Mouse (Mus musculus): Measurements from ENCODE around the gene Cep55. TPM values are rescaled to one million over a fixed set of nuclear protein-coding genes. Genes with fewer than 3 reads are reported as not detected.
A peak's percentile ranks its signal among the peaks of the same experiment; 100 is the strongest.

Gene Cep55
- 25.5 and 26.6 TPM in 2 replicates for polyA plus RNA-seq (2015; fragmentation: Nextera tagmentation; extraction: Ambion mirVana)

DNA sequence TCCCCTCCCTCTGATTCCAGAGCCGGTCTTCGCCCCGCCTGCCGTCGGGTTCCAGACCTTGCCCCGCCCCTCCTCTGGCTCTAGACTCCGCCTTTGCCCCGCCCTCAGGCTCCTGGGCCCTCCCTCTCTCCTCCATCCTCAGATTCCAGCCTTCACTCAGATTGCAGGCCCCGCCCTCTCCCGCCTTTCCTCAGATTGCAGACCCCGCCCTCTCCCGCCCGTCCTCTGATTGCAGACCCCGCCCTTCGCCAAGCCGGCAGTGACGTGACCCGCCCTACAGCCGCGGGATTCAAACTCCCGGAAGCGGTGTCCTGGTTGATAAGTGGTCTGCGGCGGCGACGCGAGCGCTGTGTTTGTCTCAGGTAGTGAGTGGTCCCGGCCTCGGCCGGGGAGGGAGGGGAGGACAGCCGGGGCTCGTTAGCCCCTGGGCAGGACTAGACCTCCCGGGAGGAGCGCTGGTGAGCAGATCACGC, at the start of gene Cep55:
Gene Cep55, plus strand, starts transcription at position 292 of the 473 bp plus-strand sequence.
- under 1% methylated on average over 35 of the region's 36 CpGs for WGBS
- Histone ChIP-seq H3K27me3 (replicated peaks) (no peaks in the 10 kb centered on the region; the same call in 1 of the 2 replicates), H3K9me3 (no peaks in the 10 kb centered on the region), H3K27ac (replicated peaks) (peak within 1 kb of the TSS; percentile 78), H3K4me2 (peak within 1 kb of the TSS; percentile 85), H3K4me3 (peak within 1 kb of the TSS; percentile 89), H3K9ac (peak within 1 kb of the TSS; percentile 89), H3K4me1 (peaks cover 26% of the 10 kb centered on the region), H3K36me3 (peaks cover 26% of the 10 kb centered on the region)
- ATAC-seq (ENCODE audit: extremely low read depth, insufficient number of reproducible peaks, low FRiP score, low TSS enrichment) = peak; percentile 93

DNA sequence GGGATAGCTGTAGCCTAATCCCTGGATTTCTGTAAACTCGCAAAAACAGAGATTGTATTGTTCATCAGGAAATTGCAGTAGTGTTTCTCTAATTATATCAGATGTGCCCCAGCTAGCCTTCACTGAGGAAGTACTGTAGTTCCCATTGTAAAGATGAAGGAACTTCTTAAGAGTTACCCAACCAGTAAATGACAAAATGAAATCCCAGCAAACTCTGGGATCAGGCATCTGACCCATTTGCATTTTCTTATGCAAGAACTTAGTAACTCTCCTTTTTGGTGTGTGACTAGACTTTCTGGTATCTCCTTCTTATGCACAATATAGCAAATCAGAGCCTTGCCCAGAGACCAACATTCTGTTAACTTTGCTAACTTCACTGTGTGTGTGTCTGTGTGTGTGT, 43.4 kb upstream of the Cep55 start:
- Histone ChIP-seq H3K27ac (replicated peaks) (no peak overlapping the region), H3K4me2 (no peak overlapping the region), H3K27me3 (replicated peaks) (no peaks in the 10 kb centered on the region), H3K4me1 (peaks cover 9% of the 10 kb centered on the region), H3K36me3 (no peaks in the 10 kb centered on the region), H3K9me3 (no peaks in the 10 kb centered on the region), H3K4me3 (no peak overlapping the region), H3K9ac (no peak overlapping the region)
- 62% methylated on average over 1 of the region's 1 CpGs for WGBS
- ATAC-seq (ENCODE audit: extremely low read depth, insufficient number of reproducible peaks, low FRiP score, low TSS enrichment) = no peak

- no peak overlapping the region for H3K27ac ChIP-seq (replicated peaks)
- ATAC-seq (ENCODE audit: extremely low read depth, insufficient number of reproducible peaks, low FRiP score, low TSS enrichment) = no peak
- 59% methylated on average over 5 of the region's 5 CpGs for WGBS
Observed at GRCm38 (mm10) chr19:38014443-38014842, 40.4 kb upstream of the Cep55 start.

DNA sequence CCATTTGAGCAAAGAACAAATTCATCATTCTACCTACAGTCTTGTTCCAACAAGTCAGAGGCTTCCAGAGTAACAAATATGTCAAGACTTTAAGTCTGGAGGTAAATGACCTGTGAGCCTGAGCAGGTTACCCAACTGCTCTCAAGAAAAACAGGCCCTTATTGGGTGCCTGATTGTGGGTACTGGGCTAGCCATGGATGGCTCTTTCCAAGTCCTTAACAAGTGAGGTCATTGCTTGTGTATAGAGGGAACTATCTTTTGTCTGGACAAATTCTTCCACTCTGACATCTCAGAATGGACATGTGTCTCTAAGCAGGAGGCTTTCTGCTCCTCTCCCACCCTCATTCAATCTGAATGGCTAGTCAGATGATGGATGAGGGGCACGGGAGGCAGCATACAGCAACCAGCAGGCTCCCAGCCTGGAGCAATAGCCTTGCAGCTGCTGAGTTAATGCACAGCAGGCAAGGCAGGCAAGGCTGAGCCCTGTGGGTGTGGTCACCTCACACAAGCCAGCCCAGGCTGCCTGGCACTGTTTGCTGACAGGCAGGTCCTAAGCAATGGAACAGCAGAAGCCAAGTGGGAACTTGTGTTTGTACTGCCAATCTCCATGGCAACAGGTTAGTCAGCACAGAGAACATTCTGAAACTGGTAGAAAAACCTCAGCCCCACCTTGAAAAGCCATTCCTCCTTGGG, 39.5 kb upstream of the Cep55 start:
- no peak overlapping the region for H3K4me3 ChIP-seq
- no peak overlapping the region for H3K4me2 ChIP-seq
- WGBS = 13% methylated on average over 1 of the region's 1 CpGs
- ATAC-seq (ENCODE audit: extremely low read depth, insufficient number of reproducible peaks, low FRiP score, low TSS enrichment) = no peak
- H3K36me3 ChIP-seq = no peaks in the 10 kb centered on the region
- no peaks in the 10 kb centered on the region for H3K9me3 ChIP-seq
- H3K4me1 ChIP-seq = peaks cover 9% of the 10 kb centered on the region
- H3K27me3 ChIP-seq (replicated peaks) = no peaks in the 10 kb centered on the region
- H3K27ac ChIP-seq (replicated peaks) = peak overlapping the region; percentile 36
- no peak overlapping the region for H3K9ac ChIP-seq

More at GRCm38 (mm10) chr19:38014443-38014842, 40.4 kb upstream of the Cep55 start:
- Histone ChIP-seq H3K9me3 (no peaks in the 10 kb centered on the region), H3K36me3 (no peaks in the 10 kb centered on the region), H3K27me3 (replicated peaks) (no peaks in the 10 kb centered on the region), H3K4me1 (peaks cover 9% of the 10 kb centered on the region), H3K4me2 (no peak overlapping the region), H3K4me3 (no peak overlapping the region), H3K9ac (no peak overlapping the region)

DNA sequence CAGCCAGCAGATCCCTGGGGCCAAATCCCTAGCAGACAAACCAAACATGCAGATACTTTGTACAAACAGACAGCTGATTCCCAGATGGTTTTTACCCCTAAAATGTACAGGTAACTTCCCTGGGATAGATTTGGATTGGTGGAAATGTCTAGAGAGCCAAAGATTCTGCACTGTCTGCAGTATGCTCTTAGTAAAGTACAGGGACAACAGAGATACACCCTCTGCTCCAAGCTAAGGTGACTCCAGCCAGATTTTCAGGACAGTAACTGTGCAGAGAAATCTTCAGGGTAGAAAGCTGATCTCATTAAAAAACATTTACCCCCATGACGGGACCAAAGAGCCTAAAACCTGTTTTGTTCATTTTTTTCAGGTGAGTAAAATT, 38.9 kb upstream of the Cep55 start:
- no peaks in the 10 kb centered on the region for H3K36me3 ChIP-seq
- H3K4me2 ChIP-seq = no peak overlapping the region
- no peaks in the 10 kb centered on the region for H3K9me3 ChIP-seq
- WGBS = 60% methylated on average over 1 of the region's 1 CpGs
- no peak overlapping the region for H3K4me3 ChIP-seq
- no peak for ATAC-seq (ENCODE audit: extremely low read depth, insufficient number of reproducible peaks, low FRiP score, low TSS enrichment)
- peaks cover 9% of the 10 kb centered on the region for H3K4me1 ChIP-seq
- no peak overlapping the region for H3K9ac ChIP-seq
- no peaks in the 10 kb centered on the region for H3K27me3 ChIP-seq (replicated peaks)
- H3K27ac ChIP-seq (replicated peaks) = peak overlapping the region; percentile 36

DNA sequence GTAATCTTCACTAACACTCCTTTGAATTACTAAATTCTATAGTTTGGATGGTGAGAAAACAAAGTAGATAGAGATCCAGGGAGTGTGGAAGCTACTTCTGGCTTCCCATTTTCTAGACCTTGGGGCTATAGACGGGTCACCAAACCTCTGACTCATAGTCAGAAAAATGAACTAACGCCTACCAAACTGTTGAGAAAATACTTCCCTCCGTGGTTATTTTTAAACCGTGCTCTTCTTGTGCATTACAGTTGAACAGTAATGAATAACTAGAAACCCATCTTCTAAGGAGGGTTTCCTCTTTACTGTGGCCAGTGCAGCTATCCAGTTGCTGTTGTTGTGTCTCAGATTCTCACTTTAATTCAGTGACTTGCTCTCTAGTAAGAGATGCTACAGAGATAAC, 32.1 kb upstream of the Cep55 start:
- Histone ChIP-seq H3K27ac (replicated peaks) (0 out of 2 replicates have a peak overlapping the region, but pooled peaks have one; percentile 5), H3K36me3 (no peaks in the 10 kb centered on the region), H3K27me3 (replicated peaks) (no peaks in the 10 kb centered on the region), H3K4me1 (peaks cover 34% of the 10 kb centered on the region), H3K9me3 (no peaks in the 10 kb centered on the region), H3K4me3 (no peak overlapping the region), H3K9ac (no peak overlapping the region), H3K4me2 (no peak overlapping the region)
- no peak for ATAC-seq (ENCODE audit: extremely low read depth, insufficient number of reproducible peaks, low FRiP score, low TSS enrichment)
- WGBS = 44% methylated on average over 4 of the region's 4 CpGs

DNA sequence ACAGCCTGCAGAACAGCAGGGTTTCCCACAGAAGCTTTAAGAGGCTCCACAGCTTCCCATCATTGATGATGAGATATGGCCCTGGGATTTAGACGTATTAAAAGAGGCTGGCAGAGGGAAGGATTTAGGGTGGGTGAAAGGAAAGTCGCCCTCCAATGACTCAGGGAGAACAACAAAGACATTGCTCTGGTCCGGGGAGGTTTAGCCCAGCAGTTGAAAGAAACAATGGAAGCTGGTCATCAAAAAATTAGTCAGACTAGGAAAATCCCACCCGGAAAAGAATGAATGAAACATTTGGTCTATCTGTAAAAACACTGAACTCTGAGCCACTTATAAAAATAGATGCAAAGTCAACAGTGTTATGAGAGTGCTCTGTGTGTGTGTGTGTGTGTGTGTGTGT, 31.2 kb upstream of the Cep55 start:
- H3K4me1 ChIP-seq = peaks cover 43% of the 10 kb centered on the region
- no peak for ATAC-seq (ENCODE audit: extremely low read depth, insufficient number of reproducible peaks, low FRiP score, low TSS enrichment)
- H3K4me2 ChIP-seq = no peak overlapping the region
- no peaks in the 10 kb centered on the region for H3K27me3 ChIP-seq (replicated peaks)
- 0 out of 2 replicates have a peak overlapping the region, but pooled peaks have one; percentile 5 for H3K27ac ChIP-seq (replicated peaks)
- H3K4me3 ChIP-seq = no peak overlapping the region
- no peaks in the 10 kb centered on the region for H3K9me3 ChIP-seq
- H3K9ac ChIP-seq = no peak overlapping the region
- 67% methylated on average over 4 of the region's 4 CpGs for WGBS
- H3K36me3 ChIP-seq = no peaks in the 10 kb centered on the region

DNA sequence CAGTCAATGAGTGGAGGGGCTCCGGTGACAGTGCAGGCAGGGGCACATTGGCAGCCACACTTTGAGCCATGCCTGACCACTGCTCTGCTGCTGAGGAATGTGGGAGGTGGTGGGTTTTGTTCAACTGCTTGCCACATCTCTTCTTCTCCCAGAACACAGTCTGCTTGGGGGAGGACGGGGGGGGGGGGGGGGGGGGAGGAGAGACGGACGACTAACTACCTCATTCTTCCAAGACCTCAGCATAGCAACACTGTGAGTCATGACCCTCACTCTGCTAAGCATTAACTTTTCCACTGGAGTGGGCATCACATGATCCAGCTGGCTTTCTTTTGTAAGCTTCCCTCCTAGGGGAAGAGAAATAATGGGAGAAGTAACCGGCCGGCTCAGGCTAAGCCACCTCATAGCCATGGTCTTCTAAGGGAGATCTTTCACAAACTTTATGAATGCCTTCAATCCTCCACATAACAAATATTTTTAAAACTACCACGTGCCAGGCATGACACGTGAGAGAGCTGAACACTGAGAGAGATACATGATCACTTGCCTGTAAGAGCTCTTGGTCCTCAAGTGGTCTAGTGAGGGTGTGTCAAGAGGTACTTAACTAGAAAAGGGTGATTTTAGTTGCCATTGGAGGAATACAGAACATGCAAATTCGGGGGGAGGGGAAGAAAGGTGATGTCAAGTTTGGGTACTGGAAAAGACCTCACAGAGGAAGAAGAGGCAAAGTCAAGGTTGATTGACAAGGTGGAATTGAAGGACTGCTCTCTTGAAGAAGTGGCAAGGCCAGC, 29.4 kb upstream of the Cep55 start:
- peak; percentile 57; the same call in 1 of the 2 replicates for ATAC-seq (ENCODE audit: extremely low read depth, insufficient number of reproducible peaks, low FRiP score, low TSS enrichment)
- WGBS = 39% methylated on average over 8 of the region's 9 CpGs
- Histone ChIP-seq H3K27ac (replicated peaks) (peak overlapping the region; percentile 77), H3K4me3 (no peak overlapping the region), H3K4me1 (peaks cover 52% of the 10 kb centered on the region), H3K4me2 (peak overlapping the region; percentile 33), H3K36me3 (no peaks in the 10 kb centered on the region), H3K9ac (no peak overlapping the region), H3K9me3 (no peaks in the 10 kb centered on the region), H3K27me3 (replicated peaks) (no peaks in the 10 kb centered on the region)

GRCm38 (mm10) chr19:38026211-38026624, 28.6 kb upstream of the Cep55 start:
- Histone ChIP-seq H3K4me1 (peaks cover 58% of the 10 kb centered on the region), H3K9ac (no peak overlapping the region), H3K27me3 (replicated peaks) (no peaks in the 10 kb centered on the region), H3K36me3 (no peaks in the 10 kb centered on the region), H3K9me3 (no peaks in the 10 kb centered on the region), H3K27ac (replicated peaks) (peak overlapping the region; percentile 77), H3K4me2 (no peak overlapping the region), H3K4me3 (no peak overlapping the region)
- WGBS = 75% methylated on average over 8 of the region's 8 CpGs
- no peak for ATAC-seq (ENCODE audit: extremely low read depth, insufficient number of reproducible peaks, low FRiP score, low TSS enrichment)

DNA sequence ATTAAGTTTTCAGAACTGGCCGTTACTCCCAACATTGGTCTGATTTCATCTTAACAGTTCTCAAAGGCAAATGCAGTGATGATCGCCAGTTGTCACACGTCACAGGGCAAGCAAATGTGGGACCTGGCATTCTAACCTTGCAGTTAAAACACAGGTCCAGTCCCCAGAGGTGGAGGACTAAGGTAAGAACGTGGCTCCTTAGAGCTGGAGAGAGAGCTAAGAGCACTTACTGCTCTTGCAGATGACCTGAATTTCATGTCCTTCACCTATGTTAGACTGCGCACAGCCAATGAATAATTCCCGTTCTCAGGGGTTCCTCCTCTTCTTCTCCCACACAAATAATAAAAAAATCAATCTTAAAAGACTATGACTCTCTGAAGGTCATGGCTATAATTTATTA, 27.4 kb upstream of the Cep55 start:
- Histone ChIP-seq H3K27ac (replicated peaks) (peak overlapping the region; percentile 62; the same call in 1 of the 2 replicates), H3K9ac (no peak overlapping the region), H3K4me1 (peaks cover 60% of the 10 kb centered on the region), H3K9me3 (no peaks in the 10 kb centered on the region), H3K4me2 (no peak overlapping the region), H3K27me3 (replicated peaks) (no peaks in the 10 kb centered on the region; the same call in 1 of the 2 replicates), H3K4me3 (no peak overlapping the region), H3K36me3 (no peaks in the 10 kb centered on the region)
- WGBS = 79% methylated on average over 6 of the region's 6 CpGs
- no peak for ATAC-seq (ENCODE audit: extremely low read depth, insufficient number of reproducible peaks, low FRiP score, low TSS enrichment)

DNA sequence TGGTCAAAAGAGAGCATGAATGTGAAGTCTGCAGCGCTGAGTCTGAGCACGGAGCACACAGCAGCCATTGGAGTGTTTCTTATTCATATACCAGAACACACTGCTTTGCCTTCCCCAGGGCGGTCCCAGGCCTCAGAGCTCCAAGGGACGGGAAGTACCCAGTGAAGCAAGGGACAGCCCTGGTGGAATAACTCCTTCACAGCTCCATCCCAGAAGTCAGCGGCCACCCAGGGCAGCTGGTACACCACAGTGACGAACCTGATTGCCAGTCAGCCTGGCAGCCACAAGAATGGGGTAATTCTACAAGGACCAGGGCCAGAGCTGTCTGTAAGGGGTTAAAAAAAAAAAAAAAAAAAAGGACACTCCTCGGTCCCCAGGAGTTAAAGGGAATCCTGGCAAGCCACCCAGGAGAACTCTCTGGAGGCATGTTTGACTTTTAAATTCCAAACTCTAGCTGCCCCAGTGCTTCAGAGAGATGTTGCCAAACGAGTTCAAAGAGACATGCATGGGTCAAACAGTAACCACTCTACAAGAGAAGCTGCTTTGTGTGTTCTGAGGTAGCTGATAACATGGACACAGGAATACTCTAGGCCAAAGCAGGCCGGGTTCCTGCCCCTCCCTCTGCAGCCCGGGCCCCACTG, 26.8 kb upstream of the Cep55 start:
- Histone ChIP-seq H3K27me3 (replicated peaks) (no peaks in the 10 kb centered on the region; the same call in 1 of the 2 replicates), H3K9ac (no peak overlapping the region), H3K4me1 (peaks cover 56% of the 10 kb centered on the region), H3K9me3 (no peaks in the 10 kb centered on the region), H3K27ac (replicated peaks) (peak overlapping the region; percentile 62), H3K36me3 (no peaks in the 10 kb centered on the region), H3K4me2 (no peak overlapping the region), H3K4me3 (no peak overlapping the region)
- WGBS = 50% methylated on average over 10 of the region's 10 CpGs
- no peak for ATAC-seq (ENCODE audit: extremely low read depth, insufficient number of reproducible peaks, low FRiP score, low TSS enrichment)

Measured in heart, embryonic 13.5 days (tissue).